Mouse (Mus musculus) MEL (cell line): Measurements from ENCODE around the gene Aldoart2. TPM values are rescaled to one million over a fixed set of nuclear protein-coding genes. Genes with fewer than 3 reads are reported as not detected.
A peak's percentile ranks its signal among the peaks of the same experiment; 100 is the strongest.

Source experiments
- DNase-seq: peaks from one replicate; pipeline ENCODE4 v3.0.0; 2011; ENCODE audit warnings: low read depth, low spot score
- H3K27ac ChIP-seq: 2 replicates; pipeline ENCODE4 v1.5.1; 2012; ENCODE audit warnings: low read depth, mild to moderate bottlenecking, control low read depth, low read length, moderate library complexity; ENCODE audit not compliant: control insufficient read depth
- H3K27me3 ChIP-seq, 2 experiments: fragments of 150-350 bp in 1 of 2; sonication (generic) in 1 of 2; 2 replicates each; pipeline ENCODE4 v1.6.1; 2012; ENCODE audit warnings: low read length in 2 of 2, mild to moderate bottlenecking in 2 of 2, improper control_type of control experiment in 1 of 2, moderate library complexity in 1 of 2; ENCODE audit not compliant: insufficient read depth in 2 of 2, control insufficient read depth in 1 of 2
- H3K36me3 ChIP-seq, 2 experiments: 2 replicates each; pipeline ENCODE4 v1.6.1; 2012 to 2014; ENCODE audit warnings: low read length in 2 of 2, improper control_type of control experiment in 1 of 2, inconsistent platforms in 1 of 2, mild to moderate bottlenecking in 1 of 2; ENCODE audit not compliant: insufficient read depth in 2 of 2, control insufficient read depth in 1 of 2
- H3K4me1 ChIP-seq, 2 experiments: fragments of 150-350 bp in 1 of 2; sonication (generic) in 1 of 2; 2 replicates each; pipeline ENCODE4 v1.6.1; 2012; ENCODE audit warnings: low read length in 2 of 2, improper control_type of control experiment in 1 of 2, mild to moderate bottlenecking in 1 of 2; ENCODE audit not compliant: insufficient read depth in 2 of 2, control insufficient read depth in 1 of 2
- H3K4me3 ChIP-seq, 2 experiments: fragments of 150-350 bp in 1 of 2; sonication (generic) in 1 of 2; 2 replicates each; pipeline ENCODE4 v1.5.1; 2012; ENCODE audit warnings: low read depth in 2 of 2, low read length in 2 of 2, mild to moderate bottlenecking in 2 of 2, moderate library complexity in 2 of 2, control low read depth in 1 of 2, improper control_type of control experiment in 1 of 2; ENCODE audit not compliant: control insufficient read depth in 1 of 2, insufficient read depth in 1 of 2
- H3K79me2 ChIP-seq: 2 replicates; pipeline ENCODE4 v1.6.1; 2012; ENCODE audit warnings: mild to moderate bottlenecking, low read length, moderate library complexity; ENCODE audit not compliant: control insufficient read depth, poor library complexity, insufficient read depth
- H3K9ac ChIP-seq: 2 replicates; pipeline ENCODE4 v1.6.1; 2012; ENCODE audit warnings: low read depth, mild to moderate bottlenecking, control low read depth, low read length, moderate library complexity; ENCODE audit not compliant: control insufficient read depth, poor library complexity, severe bottlenecking
- H3K9me3 ChIP-seq: fragments of 150-350 bp; sonication (generic); replicated peaks from 2 replicates; pipeline ENCODE4 v1.6.1; 2012; ENCODE audit warnings: mild to moderate bottlenecking, low read length, improper control_type of control experiment, moderate library complexity; ENCODE audit not compliant: insufficient read depth
- BHLHE40 ChIP-seq: IDR thresholded peaks from 2 replicates; pipeline ENCODE4 v1.6.1; 2012; ENCODE audit warnings: low read depth, mild to moderate bottlenecking, inconsistent platforms, low read length, improper control_type of control experiment, borderline replicate concordance
- CHD1 ChIP-seq: IDR thresholded peaks from 2 replicates; pipeline ENCODE4 v1.6.1; 2012; ENCODE audit warnings: low read depth, mild to moderate bottlenecking, inconsistent platforms, low read length, improper control_type of control experiment
- CHD2 ChIP-seq: IDR thresholded peaks from 2 replicates; pipeline ENCODE4 v1.6.1; 2011; ENCODE audit warnings: low read length, improper control_type of control experiment
- CTCF ChIP-seq, 3 experiments: IDR thresholded peaks in 2 of 3; conservative IDR thresholded peaks in 1 of 3; 2 replicates each; pipeline ENCODE4 v1.5.1; 2011 to 2012; ENCODE audit warnings: low read length in 3 of 3, low read depth in 2 of 3, mild to moderate bottlenecking in 2 of 3, improper control_type of control experiment in 1 of 3, inconsistent platforms in 1 of 3, mixed read lengths in 1 of 3, moderate library complexity in 1 of 3; ENCODE audit not compliant: control insufficient read depth in 1 of 3, insufficient read depth in 1 of 3, poor library complexity in 1 of 3, severe bottlenecking in 1 of 3
- E2F4 ChIP-seq: IDR thresholded peaks from 2 replicates; pipeline ENCODE4 v1.6.1; 2011; ENCODE audit warnings: low read depth, low read length, improper control_type of control experiment, borderline replicate concordance
- ELF1 ChIP-seq: IDR thresholded peaks from 2 replicates; pipeline ENCODE4 v1.6.1; 2014; ENCODE audit warnings: low read depth, mild to moderate bottlenecking, inconsistent platforms, low read length, improper control_type of control experiment, moderate library complexity
- GABPA ChIP-seq: IDR thresholded peaks from 2 replicates; pipeline ENCODE4 v1.6.1; 2012; ENCODE audit warnings: low read depth, mild to moderate bottlenecking, inconsistent platforms, low read length, improper control_type of control experiment, moderate library complexity
- GATA1 ChIP-seq: IDR thresholded peaks from 2 replicates; pipeline ENCODE4 v1.6.1; 2011; ENCODE audit warnings: low read depth, low read length, improper control_type of control experiment
- HCFC1 ChIP-seq: IDR thresholded peaks from 2 replicates; pipeline ENCODE4 v1.6.1; 2012; ENCODE audit warnings: low read depth, mild to moderate bottlenecking, inconsistent platforms, low read length, improper control_type of control experiment, moderate library complexity
- KAT2A ChIP-seq: conservative IDR thresholded peaks from 2 replicates; pipeline ENCODE4 v1.6.1; 2012; ENCODE audit warnings: low read depth, low read length, improper control_type of control experiment, inconsistent platforms
- MAX ChIP-seq: IDR thresholded peaks from 2 replicates; pipeline ENCODE4 v1.6.1; 2011; ENCODE audit warnings: low read length, improper control_type of control experiment
- MAZ ChIP-seq: IDR thresholded peaks from 2 replicates; pipeline ENCODE4 v1.6.1; 2012; ENCODE audit warnings: low read depth, mild to moderate bottlenecking, inconsistent platforms, low read length, improper control_type of control experiment
- MYC ChIP-seq: IDR thresholded peaks from 2 replicates; pipeline ENCODE4 v1.6.1; 2011; ENCODE audit warnings: low read depth, mild to moderate bottlenecking, low read length, improper control_type of control experiment, moderate library complexity
- NELFE ChIP-seq: IDR thresholded peaks from 2 replicates; pipeline ENCODE4 v1.6.1; 2011; ENCODE audit warnings: low read depth, low read length, improper control_type of control experiment
- NRF1 ChIP-seq: IDR thresholded peaks from 2 replicates; pipeline ENCODE4 v1.6.1; 2014; ENCODE audit warnings: low read depth, mild to moderate bottlenecking, inconsistent platforms, low read length, improper control_type of control experiment, moderate library complexity; ENCODE audit not compliant: poor library complexity, insufficient read depth, severe bottlenecking
- POLR2A ChIP-seq, 2 experiments: IDR thresholded peaks; 2 replicates each; pipeline ENCODE4 v1.6.1; 2011 to 2012; ENCODE audit warnings: low read length in 2 of 2, mild to moderate bottlenecking in 2 of 2, control low read depth in 1 of 2, improper control_type of control experiment in 1 of 2, low read depth in 1 of 2, moderate library complexity in 1 of 2; ENCODE audit not compliant: control insufficient read depth in 1 of 2, insufficient read depth in 1 of 2, poor library complexity in 1 of 2
- POLR2AphosphoS5 ChIP-seq: IDR thresholded peaks from 2 replicates; pipeline ENCODE4 v1.6.1; 2012; ENCODE audit warnings: low read depth, borderline replicate concordance, mild to moderate bottlenecking, inconsistent platforms, low read length, moderate library complexity, mixed read lengths
- RAD21 ChIP-seq: IDR thresholded peaks from 2 replicates; pipeline ENCODE4 v1.6.1; 2011; ENCODE audit warnings: mild to moderate bottlenecking, low read depth, low read length, improper control_type of control experiment
- RCOR1 ChIP-seq: IDR thresholded peaks from 2 replicates; pipeline ENCODE4 v1.6.1; 2012; ENCODE audit warnings: low read depth, mild to moderate bottlenecking, inconsistent platforms, low read length, improper control_type of control experiment
- SIN3A ChIP-seq: IDR thresholded peaks from 2 replicates; pipeline ENCODE4 v1.6.1; 2012; ENCODE audit warnings: low read length, improper control_type of control experiment, inconsistent platforms
- TAL1 ChIP-seq: IDR thresholded peaks from 2 replicates; pipeline ENCODE4 v1.6.1; 2012; ENCODE audit warnings: mild to moderate bottlenecking, inconsistent platforms, low read length, moderate library complexity, mixed read lengths
- TCF12 ChIP-seq: IDR thresholded peaks from 2 replicates; pipeline ENCODE4 v1.6.1; 2014; ENCODE audit warnings: low read depth, mild to moderate bottlenecking, inconsistent platforms, low read length, improper control_type of control experiment, moderate library complexity
- UBTF ChIP-seq: IDR thresholded peaks from 2 replicates; pipeline ENCODE4 v1.6.1; 2012; ENCODE audit warnings: low read depth, mild to moderate bottlenecking, inconsistent platforms, low read length, improper control_type of control experiment, moderate library complexity, borderline replicate concordance; ENCODE audit not compliant: insufficient read depth
- USF1 ChIP-seq: IDR thresholded peaks from 2 replicates; pipeline ENCODE4 v1.6.1; 2014; ENCODE audit warnings: low read depth, mild to moderate bottlenecking, inconsistent platforms, low read length, improper control_type of control experiment, moderate library complexity
- ZMIZ1 ChIP-seq: IDR thresholded peaks from 2 replicates; pipeline ENCODE4 v1.6.1; 2012; ENCODE audit warnings: low read depth, mild to moderate bottlenecking, inconsistent platforms, low read length, improper control_type of control experiment, moderate library complexity
- ZNF384 ChIP-seq: IDR thresholded peaks from 2 replicates; pipeline ENCODE4 v1.6.1; 2012; ENCODE audit warnings: low read depth, mild to moderate bottlenecking, inconsistent platforms, low read length, improper control_type of control experiment
- polyA plus RNA-seq, 2 experiments: library from polyadenylated mRNA; stranded (reverse) in 1 of 2; unstranded in 1 of 2; fragments of >175 nt in 1 of 2; fragments of >200 nt in 1 of 2; gene quantifications; 2 replicates each; pipeline versions ENCODE4 v1.2.1 to v1.2.4; 2012; ENCODE audit warnings: low replicate concordance in 2 of 2, low read depth in 1 of 2; ENCODE audit not compliant: insufficient read length in 2 of 2, insufficient read depth in 1 of 2, missing spikeins in 1 of 2
- total RNA-seq: library from RNA; depleted of rRNA; stranded (reverse); fragments of 300-350 nt; gene quantifications from 2 replicates; pipeline ENCODE4 v1.2.3, GENCODE M21; 2012

Aldoart2 gene
- total and polyA plus RNA-seq, 3 experiments = 0.26 TPM; not detected in 2

GRCm38 (mm10) chr12:55537742-55538141, 27.3 kb upstream of the Aldoart2 start:
- Histone ChIP-seq H3K27me3 (peaks cover 2 to 5% of the 10 kb centered on the region in 2 experiments), H3K9me3 (no peaks in the 10 kb centered on the region)
- no peak for DNase-seq

GRCm38 (mm10) chr12:55538328-55538971, 26.6 kb upstream of the Aldoart2 start:
- Histone ChIP-seq H3K4me3 (no peak overlapping the region), H3K27me3 (peaks cover 2 to 5% of the 10 kb centered on the region in 2 experiments), H3K4me1 (no peaks in the 10 kb centered on the region), H3K9ac (no peak overlapping the region), H3K27ac (no peak overlapping the region), H3K36me3 (no peaks in the 10 kb centered on the region), H3K79me2 (no peaks in the 10 kb centered on the region), H3K9me3 (no peaks in the 10 kb centered on the region)
- no peak for TF ChIP-seq MAX
- TF ChIP-seq CHD1 = no peak
- no peak for TF ChIP-seq MAZ
- TF ChIP-seq POLR2AphosphoS5 = peak; percentile 75; the same call in 1 of the 2 replicates
- no peak for TF ChIP-seq GATA1
- no peak for TF ChIP-seq ZMIZ1
- no peak for TF ChIP-seq NELFE
- no peak for DNase-seq

More at GRCm38 (mm10) chr12:55537742-55538141, 27.3 kb upstream of the Aldoart2 start:
- H3K36me3 ChIP-seq = no peaks in the 10 kb centered on the region
- H3K4me1 ChIP-seq = no peaks in the 10 kb centered on the region
- H3K4me3 ChIP-seq = no peak overlapping the region
- no peaks in the 10 kb centered on the region for H3K79me2 ChIP-seq
- no peak overlapping the region for H3K9ac ChIP-seq
- no peak overlapping the region for H3K27ac ChIP-seq
- TF ChIP-seq BHLHE40 (no peak), USF1 (no peak), KAT2A (no peak), ZNF384 (no peak), SIN3A (no peak), TCF12 (no peak), E2F4 (no peak), RAD21 (no peak)
- TF ChIP-seq, all 39 proteins: peak for 0

GRCm38 (mm10) chr12:55539157-55539556, 25.9 kb upstream of the Aldoart2 start:
- no peak overlapping the region for H3K27ac ChIP-seq
- H3K36me3 ChIP-seq = no peaks in the 10 kb centered on the region
- no peak overlapping the region for H3K9ac ChIP-seq
- no peak overlapping the region for H3K4me3 ChIP-seq
- H3K79me2 ChIP-seq = no peaks in the 10 kb centered on the region
- TF ChIP-seq POLR2A (IDR thresholded peaks at IDR 0.05; ENCODE audit: control insufficient read depth in 1 of 2, insufficient read depth in 1 of 2, low read depth in 1 of 2, low read length in 2 of 2, poor library complexity in 1 of 2) = no peak
- TF ChIP-seq CTCF (IDR thresholded peaks at IDR 0.05 in 2 of 3, conservative IDR thresholded peaks at IDR 0.05 in 1 of 3; ENCODE audit: control insufficient read depth in 1 of 3, insufficient read depth in 1 of 3, low read depth in 2 of 3, low read length in 3 of 3, poor library complexity in 1 of 3, severe bottlenecking in 1 of 3) = no peak
- TF ChIP-seq NELFE = no peak
- no peak for TF ChIP-seq RCOR1
- TF ChIP-seq MAZ = no peak
- no peak for TF ChIP-seq GABPA
- TF ChIP-seq POLR2AphosphoS5 = no peak
- TF ChIP-seq TAL1 = no peak
- TF ChIP-seq CHD2 = no peak
- no peak for TF ChIP-seq TCF12
- TF ChIP-seq ELF1 = no peak
- no peak for TF ChIP-seq HCFC1
- TF ChIP-seq MYC = no peak
- TF ChIP-seq ZNF384 = no peak
- TF ChIP-seq NRF1 = no peak
- no peak for TF ChIP-seq UBTF
- no peak for TF ChIP-seq E2F4
- H3K27me3 ChIP-seq = peaks cover 2 to 5% of the 10 kb centered on the region in 2 experiments
- no peak for DNase-seq
- H3K9me3 ChIP-seq = no peaks in the 10 kb centered on the region
- H3K4me1 ChIP-seq = no peaks in the 10 kb centered on the region
